Mouse (Mus musculus) spleen, postnatal 4 days (tissue): ENCODE data around the gene Slc22a1.
"Not testable (repeated sequence)": the region's sequence is repeated elsewhere in the genome, so short reads cannot be mapped to it uniquely, and the experiment has no call there.

Experiments used
- DNase-seq, 2 experiments: peaks; one replicate each; pipeline ENCODE4 v3.0.0; 2022; ENCODE audit warnings: low spot score in 2 of 2

Slc22a1 gene

DNA sequence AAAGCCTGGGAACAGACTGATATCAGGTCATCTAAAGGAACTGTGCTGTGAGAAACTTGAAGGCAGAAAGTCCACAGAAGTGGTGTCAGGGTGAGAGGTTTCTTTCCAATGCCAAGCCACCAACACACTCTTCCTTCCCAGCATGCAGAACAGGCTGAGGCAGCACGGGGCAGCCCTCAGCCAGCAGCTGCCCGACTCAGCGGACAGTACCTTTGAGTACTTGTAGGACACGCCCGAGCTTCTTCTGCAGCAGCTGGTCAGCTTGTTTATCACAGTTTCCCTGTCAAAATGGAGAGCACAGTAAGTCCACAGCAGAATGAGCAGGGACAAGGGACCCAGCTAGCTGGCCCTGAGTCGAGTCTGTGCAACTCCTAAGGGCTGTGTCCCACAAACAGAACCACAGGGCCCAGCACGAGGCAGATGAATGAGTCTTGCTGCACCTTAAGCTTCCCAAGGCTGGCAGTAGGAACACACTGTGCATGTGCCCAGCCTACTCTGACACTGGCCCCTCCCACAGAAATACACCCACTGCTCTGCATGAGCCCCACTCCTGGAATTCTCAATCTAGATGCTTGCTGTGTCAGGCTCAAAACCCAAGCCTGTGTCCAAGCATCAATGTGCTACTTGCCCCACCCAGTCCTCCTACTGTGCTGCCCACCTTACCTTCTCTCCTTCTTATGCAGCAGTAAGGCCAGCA, 9.4 kb upstream of the Slc22a1 start:
- DNase-seq, result no peak

- DNase-seq, result no peak
Observed at GRCm38 (mm10) chr17:12684412-12684811, 8.8 kb upstream of the Slc22a1 start.

DNA sequence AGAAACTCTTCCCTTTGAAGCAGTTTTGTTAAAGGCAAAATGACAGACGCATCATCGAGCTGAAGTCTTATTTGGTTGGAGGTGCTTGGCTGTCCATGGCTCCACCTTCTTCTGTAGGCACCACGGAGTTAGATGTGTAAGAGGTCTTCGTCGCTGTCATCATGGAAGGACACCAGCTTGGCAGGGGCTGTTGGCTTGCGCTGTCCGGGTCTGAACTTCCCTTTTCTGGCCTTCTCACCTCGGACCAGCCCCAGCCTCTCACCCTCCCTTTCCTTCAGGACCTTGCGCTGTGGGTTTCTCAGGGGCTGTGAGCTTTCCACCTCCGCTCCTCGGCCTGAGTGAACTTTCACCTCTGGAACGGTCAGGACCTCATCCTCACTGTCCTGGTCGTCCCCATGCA, 8.0 kb upstream of the Slc22a1 start:
- no peak for DNase-seq

DNA sequence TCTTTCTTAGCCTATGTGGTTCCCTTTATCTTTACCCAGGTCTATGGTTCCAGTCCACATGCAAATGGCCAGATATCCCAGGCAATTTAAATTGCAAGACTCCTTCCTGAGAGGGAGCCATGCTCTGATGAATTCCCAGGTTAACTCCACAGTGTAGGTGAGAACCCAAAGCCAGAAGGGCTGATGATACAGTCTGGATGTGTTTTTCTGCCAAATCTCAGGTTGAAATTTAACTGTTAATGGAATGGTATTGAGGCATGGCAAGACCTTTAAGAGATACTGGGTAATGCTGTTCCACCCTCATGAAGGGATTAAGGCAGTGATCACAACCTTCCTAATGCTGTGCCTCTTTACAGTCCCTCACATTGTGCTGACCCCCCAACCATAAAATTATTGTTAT, 2.6 kb upstream of the Slc22a1 start:
- DNase-seq, result no peak

GRCm38 (mm10) chr17:12677139-12677538, 1.5 kb upstream of the Slc22a1 start:
- no peak for DNase-seq

GRCm38 (mm10) chr17:12674980-12675379, 649 bp downstream of the Slc22a1 start:
- not testable (repeated sequence) for DNase-seq

DNA sequence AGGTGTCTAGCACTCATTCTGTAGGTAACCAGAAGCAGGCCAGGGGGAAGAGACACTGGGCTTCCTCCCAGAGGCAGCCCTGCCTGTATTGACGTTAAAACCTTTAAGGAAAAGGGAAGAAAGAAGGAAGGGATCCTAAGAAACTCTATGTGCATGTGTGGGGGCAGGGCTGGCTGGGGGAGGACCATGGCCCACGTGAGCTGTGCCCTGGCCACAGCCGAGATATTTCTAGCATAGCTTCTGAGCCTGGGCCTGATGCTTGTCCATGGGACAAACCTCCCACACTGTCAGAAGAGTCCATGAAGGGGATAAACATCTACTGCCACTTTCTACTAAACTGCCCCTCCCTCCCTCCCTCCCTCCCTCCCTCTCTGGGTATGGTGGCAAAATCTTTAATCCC, 1.8 kb downstream of the Slc22a1 start:
- DNase-seq, result no peak

GRCm38 (mm10) chr17:12672285-12672790, 3.3 kb downstream of the Slc22a1 start:
- DNase-seq, result no peak

GRCm38 (mm10) chr17:12671029-12671605, 4.5 kb downstream of the Slc22a1 start:
- DNase-seq, result no peak

GRCm38 (mm10) chr17:12669363-12669679, 6.3 kb downstream of the Slc22a1 start:
- no peak for DNase-seq

- no peak for DNase-seq
Observed at GRCm38 (mm10) chr17:12668478-12669362, 6.9 kb downstream of the Slc22a1 start.

GRCm38 (mm10) chr17:12664156-12664555, 11.5 kb downstream of the Slc22a1 start:
- DNase-seq, result no peak

DNA sequence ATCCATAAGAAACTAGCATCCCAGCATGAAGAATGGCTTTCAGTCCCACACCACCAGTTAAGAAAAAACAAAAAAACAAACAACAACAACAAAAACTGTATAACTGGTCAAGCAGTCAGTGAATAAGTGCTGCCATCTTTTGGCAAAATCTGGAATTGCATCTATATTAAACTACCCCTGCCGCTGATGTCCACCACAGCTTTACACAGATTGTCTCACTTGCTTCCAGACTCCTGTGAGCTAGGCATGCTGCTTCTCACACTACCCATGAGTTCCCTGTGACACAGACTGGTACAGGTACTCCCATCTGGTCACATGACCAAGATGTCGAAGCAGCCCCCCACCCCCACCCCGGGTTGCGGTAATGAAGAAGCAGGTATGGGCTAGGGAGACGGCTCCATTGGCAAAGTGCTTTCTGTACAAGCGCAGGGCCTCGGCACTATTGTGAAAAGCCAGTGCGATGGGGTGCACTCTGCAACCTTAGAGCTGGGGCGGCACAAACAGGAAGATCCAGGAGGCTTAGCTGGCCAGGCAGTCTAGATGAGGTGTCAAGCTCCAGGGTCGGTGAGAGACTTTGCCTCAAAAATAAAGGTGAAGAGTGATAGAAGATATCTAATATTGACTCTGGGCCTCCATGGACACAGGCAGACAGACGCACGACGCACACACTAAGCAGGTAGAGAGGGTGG, 14.9 kb downstream of the Slc22a1 start:
- no peak for DNase-seq

DNA sequence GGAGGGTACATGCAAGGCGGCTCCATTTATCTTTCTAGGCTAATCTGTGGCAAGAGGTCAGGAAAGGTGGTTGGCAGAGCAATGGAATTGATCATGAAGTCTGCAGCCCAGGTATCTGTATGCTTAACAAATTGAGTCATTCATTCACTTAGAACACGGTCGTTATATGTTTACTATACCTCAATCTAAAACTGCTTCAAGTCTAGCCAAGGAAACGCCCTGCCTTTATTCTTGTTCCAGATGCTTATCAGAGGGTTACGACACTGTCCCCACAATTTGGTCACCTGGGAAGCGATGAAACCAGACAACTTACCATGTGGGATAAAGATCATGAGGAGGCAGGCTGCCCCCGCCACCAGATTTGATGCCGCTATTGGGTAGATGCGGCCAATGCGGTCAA, 16.4 kb downstream of the Slc22a1 start:
- no peak for DNase-seq

DNA sequence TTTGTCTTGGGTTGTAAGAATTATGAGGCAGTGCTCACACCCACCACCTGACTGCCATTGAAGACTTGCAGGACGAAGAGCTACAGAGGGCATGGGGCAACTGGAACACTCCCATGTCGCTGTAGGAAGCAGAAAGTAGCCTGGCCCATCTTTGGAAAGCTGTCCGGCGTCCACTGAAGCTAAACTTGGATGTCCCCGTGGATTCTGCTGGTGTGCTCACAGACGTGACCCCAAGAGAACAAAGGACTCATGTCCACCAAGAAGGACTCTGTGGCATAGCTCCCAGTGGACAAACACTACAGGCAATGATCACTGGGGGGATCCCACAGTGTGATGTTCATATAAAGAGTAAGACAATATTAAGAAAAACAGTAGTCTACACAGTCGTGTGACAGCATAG, 16.8 kb downstream of the Slc22a1 start:
- no peak for DNase-seq

- no peak for DNase-seq
Observed at GRCm38 (mm10) chr17:12655826-12656225, 19.8 kb downstream of the Slc22a1 start.

- no peak for DNase-seq
Observed at GRCm38 (mm10) chr17:12654061-12654460, 21.6 kb downstream of the Slc22a1 start.

GRCm38 (mm10) chr17:12652604-12653003, 23.0 kb downstream of the Slc22a1 start:
- DNase-seq, result no peak

GRCm38 (mm10) chr17:12645461-12645860, 30.2 kb downstream of the Slc22a1 start:
- no peak for DNase-seq

DNA sequence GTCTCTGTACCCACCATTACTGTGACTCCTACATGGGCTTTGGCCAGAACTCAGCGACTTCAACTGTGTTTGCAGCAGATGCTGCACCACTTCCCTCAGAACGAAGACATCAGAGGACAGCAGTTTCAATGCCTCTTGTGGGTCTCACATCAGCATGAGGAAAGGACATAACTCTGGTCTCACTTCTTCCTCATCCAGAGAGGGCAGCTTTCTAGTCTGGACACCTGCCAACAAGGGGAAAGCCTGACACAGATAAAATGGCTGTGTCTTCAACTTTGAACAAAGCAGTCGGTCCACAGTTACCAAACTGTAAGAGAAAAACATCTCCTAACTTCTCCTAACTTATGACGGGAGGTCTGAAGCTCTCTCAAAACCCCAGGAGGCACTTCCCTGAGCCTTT, 34.5 kb downstream of the Slc22a1 start:
- DNase-seq, result no peak

DNA sequence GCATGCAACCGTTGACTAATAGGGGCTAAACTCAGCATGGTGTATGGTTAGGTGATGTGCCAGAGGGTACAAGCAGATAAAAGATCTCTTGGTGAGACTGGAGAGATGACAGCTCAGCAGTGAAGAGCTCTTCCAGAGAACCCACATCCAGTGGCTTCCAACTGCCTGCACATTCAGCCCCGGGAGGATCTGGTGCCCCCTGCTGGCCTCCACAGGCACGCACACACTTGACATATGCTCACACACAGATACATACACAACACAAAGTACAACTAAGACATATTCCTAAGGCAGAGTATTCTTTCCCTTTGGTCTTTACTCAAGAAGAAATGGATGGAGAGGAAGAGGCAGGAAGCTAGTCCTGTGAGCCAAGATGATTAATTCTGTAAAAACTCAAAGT, 36.0 kb downstream of the Slc22a1 start:
- DNase-seq, result no peak

GRCm38 (mm10) chr17:12634814-12635213, 40.8 kb downstream of the Slc22a1 start:
- no peak for DNase-seq
